Mouse (Mus musculus) erythroid progenitor cell, adult 5-6 weeks (primary cell): ENCODE data around the gene Map3k5. TPM values are rescaled to one million over a fixed set of nuclear protein-coding genes. Genes with fewer than 3 reads are reported as not detected.
"Not testable (repeated sequence)": the region's sequence is repeated elsewhere in the genome, so short reads cannot be mapped to it uniquely, and the experiment has no call there.

ENCODE experiments used
- ATAC-seq: replicated peaks from 2 replicates; pipeline ENCODE4 v1.8.0; 2016; ENCODE audit warnings: moderate number of reproducible peaks, mild to moderate bottlenecking, moderate TSS enrichment, inconsistent platforms; ENCODE audit not compliant: poor library complexity, low FRiP score, severe bottlenecking
- total RNA-seq, 2 experiments: library from RNA; stranded (forward) in 1 of 2; stranded (reverse) in 1 of 2; fragments of 150-400 nt in 1 of 2; fragments of 186-747, 209-891 nt in 1 of 2; gene quantifications; 2 replicates each; pipeline versions ENCODE4 v1.2.3 to v1.2.4; 2015 to 2017; ENCODE audit warnings: low replicate concordance in 2 of 2

Map3k5 gene
- 1.4 and 4.2 TPM in 2 replicates for total RNA-seq (2015; ENCODE audit: low replicate concordance)
- 4.4 and 4.5 TPM in 2 replicates for total RNA-seq (2017; ENCODE audit: low replicate concordance)

DNA sequence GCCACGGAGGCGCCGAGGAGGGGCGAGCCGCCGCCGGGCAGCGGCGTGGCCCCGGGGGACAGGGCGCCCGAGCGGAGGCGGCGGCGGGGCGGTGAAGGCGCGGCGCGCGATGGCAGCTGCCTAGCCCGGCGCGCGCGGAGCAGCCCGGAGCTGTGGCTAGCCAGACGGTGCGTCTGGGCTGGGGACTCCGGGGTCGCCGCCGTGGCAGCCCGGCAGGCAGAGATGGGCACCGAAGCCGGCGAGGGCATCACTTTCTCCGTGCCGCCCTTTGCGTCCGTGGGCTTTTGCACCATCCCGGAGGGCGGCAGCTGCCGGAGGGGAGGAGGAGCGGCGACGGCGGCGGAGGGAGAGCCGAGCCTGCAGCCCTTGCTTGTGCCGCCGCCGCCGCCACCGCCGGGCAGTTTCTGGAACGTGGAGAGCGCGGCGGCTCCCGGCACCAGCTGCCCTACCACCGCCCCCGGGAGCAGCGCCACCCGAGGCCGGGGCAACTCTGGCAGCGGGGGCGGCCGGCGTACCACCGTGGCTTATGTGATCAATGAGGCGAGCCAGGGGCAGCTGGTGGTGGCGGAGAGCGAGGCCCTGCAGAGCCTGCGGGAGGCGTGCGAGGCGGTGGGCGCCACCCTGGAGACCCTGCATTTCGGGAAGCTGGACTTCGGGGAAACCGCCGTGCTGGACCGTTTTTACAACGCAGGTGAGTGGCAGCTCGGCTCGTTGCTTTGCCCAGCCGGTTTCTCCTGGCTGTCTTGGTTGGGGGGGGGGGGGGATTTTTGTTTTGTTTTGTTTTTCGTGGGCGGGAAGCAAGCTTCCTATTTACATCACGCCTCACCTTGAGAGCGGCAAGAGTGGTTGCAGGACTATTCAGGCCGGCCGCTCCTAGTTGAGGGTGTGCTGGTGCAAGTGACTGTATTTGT lies at the start of gene Map3k5:
Gene Map3k5 (plus strand): TSS at position 89 of the 911 bp plus-strand sequence.
- ATAC-seq: no peak

- ATAC-seq: no peak
These were observed 48.0 kb upstream of the Map3k5 start for GRCm38 (mm10) chr10:19886249-19886648.

DNA sequence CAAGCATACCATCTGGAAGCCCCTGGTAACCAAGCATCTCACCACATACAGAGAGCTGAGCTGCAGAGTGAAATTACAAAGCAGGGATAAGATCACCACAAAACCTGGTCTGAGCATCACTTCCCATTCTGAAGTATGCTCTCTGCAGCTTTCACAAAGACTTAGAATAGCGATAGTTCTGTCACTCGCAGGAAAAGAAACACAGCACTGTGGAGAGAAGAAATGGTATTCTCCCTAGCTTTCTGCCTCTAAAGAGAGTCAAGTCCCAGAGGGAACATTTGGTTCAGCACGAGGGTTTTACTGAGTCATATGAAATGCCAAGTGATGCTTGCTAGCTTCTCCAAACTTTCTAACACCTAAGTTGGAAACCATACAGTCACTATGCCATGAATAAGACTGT lies 44.4 kb upstream of the Map3k5 start:
- no peak for ATAC-seq

DNA sequence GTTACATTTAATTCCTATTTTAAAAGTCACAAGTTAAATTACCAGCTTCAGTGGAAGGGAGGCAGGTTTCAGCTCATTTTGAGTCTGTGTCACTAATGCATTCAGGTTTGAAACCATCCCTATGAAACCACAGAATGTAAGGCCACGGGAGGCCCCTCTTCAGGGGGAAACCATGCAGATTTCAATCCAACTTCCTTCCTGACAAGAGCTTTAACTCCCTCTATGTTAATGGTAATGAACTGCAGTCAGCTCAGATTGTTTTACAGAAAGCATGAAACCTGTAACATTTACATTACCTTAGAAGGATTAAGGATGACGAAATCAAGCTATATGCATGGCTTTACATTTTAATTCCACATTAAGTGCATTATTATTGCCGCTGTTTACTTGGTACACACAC lies 42.6 kb upstream of the Map3k5 start:
- ATAC-seq: no peak

DNA sequence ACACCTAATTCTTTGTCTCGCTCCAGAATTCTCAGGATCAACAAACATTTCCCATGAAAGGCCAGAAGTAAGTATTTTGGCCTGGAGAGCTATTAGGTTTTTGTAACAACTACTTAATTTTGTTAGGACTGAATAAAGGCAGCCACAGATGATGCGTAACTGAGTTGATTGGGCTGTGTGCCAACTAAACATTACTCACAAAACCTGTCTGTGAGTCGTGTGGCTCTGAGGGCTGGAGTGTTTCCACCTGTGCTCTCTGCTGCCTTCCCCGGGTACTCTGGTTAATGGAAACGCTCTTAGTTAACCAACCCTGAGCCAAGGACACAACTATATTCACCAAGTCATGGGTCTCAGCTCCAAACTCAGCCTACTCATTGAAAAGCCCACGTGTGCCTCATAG lies 41.1 kb upstream of the Map3k5 start:
- ATAC-seq: no peak

DNA sequence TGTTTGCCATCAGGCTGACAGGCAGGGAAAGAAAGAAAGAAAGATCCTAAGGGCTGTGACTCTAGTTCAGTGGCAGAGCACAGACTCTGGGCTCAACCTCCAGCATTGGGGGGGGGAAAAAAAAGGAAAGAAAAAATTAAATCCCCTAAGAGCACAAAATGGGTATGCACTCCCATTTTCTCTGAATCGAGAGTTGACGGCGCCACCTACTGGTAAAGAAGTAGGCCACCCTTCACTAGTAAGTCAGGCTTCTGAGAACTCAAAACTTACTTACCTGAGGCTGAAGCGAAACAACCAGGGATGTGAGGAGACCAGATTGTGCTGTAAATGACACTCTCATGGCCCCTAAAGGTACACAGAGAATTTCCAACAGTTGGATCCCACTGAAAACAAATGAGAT lies 40.3 kb upstream of the Map3k5 start:
- no peak for ATAC-seq

DNA sequence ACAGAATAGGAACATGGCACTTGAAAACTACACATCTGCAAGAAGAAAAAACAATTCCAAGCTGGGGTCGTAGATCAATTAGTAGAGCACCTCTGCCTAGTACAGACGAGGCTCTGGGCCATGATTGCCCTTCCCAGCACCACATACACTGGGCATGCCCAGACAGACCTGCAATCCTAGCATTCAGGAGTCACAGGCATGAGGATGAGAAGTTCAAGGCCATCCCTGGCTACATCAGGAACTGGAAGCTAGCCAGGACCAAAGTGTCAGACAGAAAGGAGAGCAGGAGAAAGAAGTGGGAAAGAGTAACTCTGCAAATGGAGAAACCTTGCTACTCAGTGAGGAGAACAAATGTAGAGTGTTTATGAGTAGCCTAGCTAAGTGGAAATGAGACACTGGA lies 34.1 kb upstream of the Map3k5 start:
- ATAC-seq: no peak

DNA sequence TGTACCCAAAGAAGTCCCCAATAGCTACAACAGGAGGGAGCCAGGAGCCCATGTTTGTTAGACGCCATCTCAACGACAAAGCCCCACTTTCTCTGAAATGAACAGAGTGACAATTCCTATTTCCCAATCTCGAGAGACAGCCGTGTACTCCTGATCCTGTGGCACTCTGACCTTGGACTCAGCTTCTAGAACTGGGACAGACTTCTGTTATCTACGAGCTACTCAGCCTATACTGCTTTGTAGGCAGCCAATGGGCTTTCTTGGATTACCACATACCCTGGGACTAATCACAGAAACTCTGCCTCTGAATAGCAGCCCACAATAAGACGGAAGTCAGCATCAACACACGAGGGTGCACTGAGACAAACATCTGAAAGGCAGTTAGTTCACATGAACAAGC lies 32.3 kb upstream of the Map3k5 start:
- ATAC-seq: no peak

GRCm38 (mm10) chr10:19904077-19904820 lies 30.0 kb upstream of the Map3k5 start:
- no peak for ATAC-seq

GRCm38 (mm10) chr10:19907246-19907804 lies 26.9 kb upstream of the Map3k5 start, which contains the start of gene Pex7:
TSS of gene Pex7 (minus strand) at chr10:19907689.
- peak; percentile 91 for ATAC-seq

DNA sequence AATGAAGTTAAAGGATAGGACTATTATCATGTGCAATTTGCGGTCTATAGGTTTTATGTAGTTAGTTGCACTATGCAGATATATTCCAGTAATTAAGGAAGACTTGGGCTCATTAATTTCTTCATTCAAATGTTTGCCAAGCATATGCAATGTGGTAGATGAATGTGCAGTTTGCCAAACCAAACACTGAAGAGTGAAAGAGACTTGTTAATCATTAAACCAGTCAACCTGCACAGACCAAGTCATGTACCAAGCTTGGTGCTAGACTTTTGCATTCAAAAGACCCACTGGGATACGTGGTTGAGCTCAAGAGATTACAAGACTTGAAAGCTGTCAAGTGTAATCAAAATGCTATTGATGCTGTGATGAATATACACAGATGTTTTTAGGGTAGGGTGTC lies 26.2 kb upstream of the Map3k5 start:
- ATAC-seq: no peak

- no peak for ATAC-seq
These were observed 23.8 kb upstream of the Map3k5 start for GRCm38 (mm10) chr10:19910516-19910915.

DNA sequence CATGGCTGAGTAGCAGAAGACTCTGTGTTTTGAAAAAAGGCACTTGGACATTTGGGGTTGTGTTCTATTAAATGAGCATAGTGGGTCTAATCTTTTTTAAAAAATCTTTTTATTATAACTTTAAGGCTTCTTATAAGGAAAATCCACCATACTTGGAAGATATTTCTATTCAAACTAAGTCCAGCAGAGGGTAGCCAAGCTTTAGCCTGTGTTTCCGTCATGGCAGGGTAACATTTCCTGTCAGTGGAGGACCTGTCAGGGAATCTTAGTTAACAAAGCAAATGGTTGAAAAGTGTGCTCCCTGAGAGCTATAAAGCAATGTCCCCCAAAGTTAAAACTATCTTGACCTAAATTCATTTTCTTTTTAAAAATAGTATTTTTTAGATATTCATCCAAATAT lies 22.7 kb upstream of the Map3k5 start:
- ATAC-seq: no peak

- ATAC-seq: no peak
These were observed 20.5 kb upstream of the Map3k5 start for GRCm38 (mm10) chr10:19913806-19914205.

GRCm38 (mm10) chr10:19915301-19915700 lies 19.0 kb upstream of the Map3k5 start:
- ATAC-seq: no peak

DNA sequence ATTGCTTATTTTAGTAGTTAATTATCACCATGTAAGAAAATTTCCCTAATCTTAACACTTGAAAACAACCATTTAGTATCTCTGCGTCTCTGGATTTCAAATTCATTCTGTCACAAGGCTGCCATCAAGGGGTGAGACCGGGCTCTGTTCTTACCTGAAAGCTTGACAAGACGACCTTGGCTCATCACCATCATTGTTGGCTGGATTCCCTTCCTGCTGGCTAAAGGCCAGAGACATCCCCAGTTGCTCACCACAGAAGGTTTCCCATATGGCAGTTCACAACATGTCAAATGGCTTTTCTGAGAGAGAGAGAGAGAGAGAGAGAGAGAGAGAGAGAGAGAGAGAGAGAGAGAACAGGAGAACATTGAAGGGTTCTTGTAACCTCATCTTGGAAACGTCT lies 11.9 kb upstream of the Map3k5 start:
- ATAC-seq: no peak

DNA sequence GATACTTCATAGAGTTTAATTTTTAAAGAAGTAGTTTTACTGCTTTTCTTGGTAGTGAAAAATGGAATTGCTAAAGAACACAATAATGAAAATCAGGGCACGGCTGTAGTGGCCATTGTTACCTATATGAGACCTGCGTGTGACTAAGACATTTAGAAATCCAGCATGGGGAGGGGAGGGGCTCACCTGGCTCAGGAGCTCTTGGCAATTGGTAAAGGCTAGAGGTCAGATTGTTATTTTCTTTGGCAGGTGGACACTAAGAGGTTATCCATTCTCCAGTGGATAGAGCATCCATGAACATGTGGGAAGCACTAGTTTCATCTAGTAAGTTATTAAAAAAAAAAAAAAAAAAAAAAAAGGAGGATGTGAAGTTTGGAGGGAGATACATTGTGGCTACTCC lies 10.0 kb upstream of the Map3k5 start:
- no peak for ATAC-seq

DNA sequence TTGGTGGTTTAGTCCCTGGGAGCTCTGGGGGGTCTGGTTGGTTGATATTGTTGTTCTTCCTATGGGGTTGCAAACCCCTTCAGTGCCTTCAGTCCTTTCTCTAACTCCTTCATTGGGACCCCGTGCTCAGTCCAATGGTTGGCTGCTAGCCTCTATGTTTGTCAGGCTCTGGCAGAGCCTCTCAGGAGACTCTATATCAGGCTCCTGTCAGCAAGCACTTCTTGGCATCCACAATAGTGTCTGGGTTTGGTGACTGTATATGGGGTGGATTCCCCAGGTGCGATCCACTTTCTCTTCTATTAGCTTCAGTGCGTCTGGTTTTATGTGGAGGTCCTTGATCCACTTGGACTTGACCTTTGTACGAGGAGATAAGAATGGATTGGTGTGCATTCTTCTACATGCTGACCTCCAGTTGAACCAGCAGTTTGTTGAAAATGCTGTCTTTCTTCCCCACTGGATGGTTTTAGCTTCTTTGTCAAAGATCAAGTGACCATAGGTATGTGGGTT lies 7.8 kb upstream of the Map3k5 start:
- ATAC-seq: not testable (repeated sequence)

DNA sequence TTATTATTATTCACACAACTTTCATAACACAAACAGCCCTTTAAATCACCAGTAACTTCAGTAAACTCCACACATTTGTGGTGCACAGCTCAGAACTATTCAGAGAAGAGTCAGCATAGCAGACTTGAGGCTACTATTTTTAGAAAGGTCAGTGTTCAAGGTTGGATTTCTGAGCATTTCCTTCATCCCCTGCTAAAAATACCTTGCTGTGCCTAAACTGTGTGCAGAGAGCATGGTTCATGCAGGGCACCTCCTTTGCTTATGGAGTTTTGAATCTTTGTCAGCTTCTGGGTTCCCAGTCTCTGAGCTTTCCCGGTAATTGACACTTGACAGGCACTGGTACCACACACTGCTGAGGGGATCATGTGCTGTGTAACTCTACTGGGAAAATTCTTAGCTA lies 6.1 kb upstream of the Map3k5 start:
- ATAC-seq: no peak

GRCm38 (mm10) chr10:19932986-19933385 lies 1.3 kb upstream of the Map3k5 start:
- no peak for ATAC-seq
